Mouse (Mus musculus): ENCODE results near the gene Tmem128.

The Tmem128 gene

GRCm38 (mm10) chr5:38260107-38260682, at the start of gene Tmem128:
Gene Tmem128 (plus strand): TSS chr5:38260185.
- in situ Hi-C loops (cut with MseI, MboI) = no loop called here

DNA sequence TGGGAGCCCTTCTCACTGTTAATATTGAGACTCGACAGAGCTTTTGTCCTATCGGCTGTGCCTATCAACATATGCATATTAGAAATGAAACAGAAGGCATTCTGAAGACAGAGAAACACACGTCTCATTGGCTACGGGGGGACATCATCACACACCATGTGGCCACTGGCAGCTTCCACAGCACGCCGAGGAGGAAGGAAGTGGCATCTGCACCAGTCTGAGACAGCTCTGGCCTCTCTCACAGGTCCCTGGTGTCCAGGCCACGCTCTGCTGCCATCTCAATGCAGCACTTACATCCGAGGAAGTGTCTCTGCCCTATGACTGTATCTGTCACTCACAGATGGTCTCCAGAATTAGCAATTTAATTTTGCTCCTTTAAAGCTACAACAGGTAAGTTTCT, 48.3 kb upstream of the Tmem128 start:
- in situ Hi-C loops (cut with MseI, MboI) = no loop called here

DNA sequence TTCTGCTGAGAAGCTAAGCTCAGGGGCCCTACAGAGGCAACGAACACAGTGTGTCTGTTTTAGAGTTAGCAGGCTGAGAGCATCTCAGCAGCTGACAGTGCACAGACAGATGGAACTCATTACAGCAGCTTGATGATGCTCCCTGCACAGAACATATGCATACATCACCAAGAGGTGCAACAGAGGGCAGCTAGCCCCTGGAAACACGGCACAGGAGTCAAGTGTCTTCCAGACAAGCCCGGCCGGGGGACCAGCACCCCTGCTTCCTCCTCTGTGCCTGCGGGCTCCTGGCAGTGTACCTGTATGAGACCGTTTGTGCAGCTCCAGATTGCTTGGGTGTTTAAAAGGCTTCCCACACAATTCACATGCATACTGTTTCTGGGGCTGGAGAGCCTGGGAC, 47.0 kb upstream of the Tmem128 start:
- in situ Hi-C loops (cut with MseI, MboI) = no loop called here

DNA sequence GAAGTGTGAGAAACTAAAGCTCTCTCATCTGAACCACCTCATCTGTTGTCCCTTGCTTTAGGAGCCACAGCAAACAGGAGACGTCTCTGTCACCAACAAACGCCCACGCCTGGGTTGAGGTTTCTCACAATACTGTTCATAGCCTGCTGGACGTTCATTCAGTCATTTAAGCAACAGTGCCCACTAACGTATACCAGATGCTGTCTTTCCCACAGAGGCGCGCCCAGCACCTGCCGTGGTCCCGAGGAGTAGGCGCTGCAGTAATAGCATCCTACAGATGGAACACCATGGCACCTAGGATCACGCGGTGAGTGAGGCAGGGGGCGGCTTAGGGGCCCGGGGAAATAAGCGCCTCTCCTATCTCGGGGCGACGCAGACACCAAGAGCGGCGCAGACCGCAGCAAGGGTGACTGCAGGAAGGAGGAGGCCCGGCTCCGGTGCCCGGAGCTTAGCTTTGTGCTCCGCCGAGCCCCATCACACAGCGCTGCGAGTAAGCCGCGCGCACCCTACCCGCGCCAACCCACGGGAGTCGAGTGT, 40.1 kb upstream of the Tmem128 start:
- in situ Hi-C loops (cut with MseI, MboI) = no loop called here

- in situ Hi-C loops (cut with MseI, MboI) = no loop called here
Measured at GRCm38 (mm10) chr5:38220328-38220912, 39.6 kb upstream of the Tmem128 start, which contains the start of the genes Zbtb49 and Lyar. Gene Zbtb49 (minus strand): TSS chr5:38220457. Gene Lyar (plus strand): TSS chr5:38220470.

- in situ Hi-C loops (cut with MseI, MboI) = no loop called here
Measured at GRCm38 (mm10) chr5:38235422-38235821, 24.6 kb upstream of the Tmem128 start.

GRCm38 (mm10) chr5:38236627-38237026, 23.4 kb upstream of the Tmem128 start:
- in situ Hi-C loops (cut with MseI, MboI) = no loop called here

GRCm38 (mm10) chr5:38240727-38241472, 19.1 kb upstream of the Tmem128 start:
- in situ Hi-C loops (cut with MseI, MboI) = no loop called here

DNA sequence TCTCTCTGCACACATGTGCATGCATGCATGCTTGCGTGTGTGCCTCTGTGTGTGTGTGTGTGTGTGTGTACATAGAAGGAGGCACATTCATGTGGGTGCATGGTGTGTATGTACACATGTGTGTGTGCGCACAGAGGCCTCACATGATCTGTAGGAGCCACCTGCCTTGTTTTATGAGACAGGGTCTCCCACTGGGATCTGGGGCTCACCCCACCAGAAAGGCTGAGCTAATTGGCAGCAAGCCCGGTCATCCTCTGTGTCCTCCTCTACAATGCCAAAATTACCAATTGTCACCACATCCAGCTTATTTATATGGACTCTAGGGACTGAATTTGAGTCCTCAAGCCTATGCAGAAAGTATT, 18.5 kb upstream of the Tmem128 start:
- in situ Hi-C loops (cut with MseI, MboI) = no loop called here

DNA sequence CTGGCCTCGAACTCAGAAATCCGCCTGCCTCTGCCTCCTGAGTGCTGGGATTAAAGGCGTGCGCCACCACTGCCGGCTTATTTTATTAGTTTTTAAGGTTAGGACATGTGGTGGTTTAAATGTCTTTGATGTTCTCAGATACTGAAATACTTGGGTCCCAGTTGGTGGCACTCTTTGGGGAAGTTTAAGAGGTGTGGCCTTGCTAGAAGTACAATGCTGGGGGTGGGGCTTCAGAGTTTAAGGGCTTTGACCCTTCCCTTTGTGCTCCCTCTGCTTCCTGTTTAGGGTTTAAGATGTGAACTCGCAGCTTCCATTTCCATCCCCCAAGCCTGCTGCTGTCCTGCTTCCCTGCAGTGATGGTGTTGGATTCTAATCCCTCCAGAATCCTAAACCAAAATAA, 18.0 kb upstream of the Tmem128 start:
- in situ Hi-C loops (cut with MseI, MboI) = no loop called here

DNA sequence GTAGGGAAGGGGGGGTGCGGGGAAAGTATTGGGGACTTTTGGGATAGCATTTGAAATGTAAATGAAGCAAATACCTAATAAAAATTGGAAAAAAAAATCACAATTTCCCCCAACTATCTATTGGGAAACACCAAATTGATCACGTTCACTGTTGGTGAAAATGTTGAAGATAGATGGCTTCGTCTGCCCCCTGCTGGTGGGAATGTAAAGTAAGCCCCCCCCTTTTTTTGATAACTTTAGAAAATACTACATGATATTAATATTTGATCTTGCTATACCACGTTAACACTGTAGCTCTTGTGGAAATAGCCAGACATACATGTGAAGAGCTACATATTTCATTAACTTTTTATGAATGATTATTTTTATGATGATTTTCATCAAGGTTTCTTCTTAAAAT, 4.8 kb upstream of the Tmem128 start:
- in situ Hi-C loops (cut with MseI, MboI) = no loop called here

DNA sequence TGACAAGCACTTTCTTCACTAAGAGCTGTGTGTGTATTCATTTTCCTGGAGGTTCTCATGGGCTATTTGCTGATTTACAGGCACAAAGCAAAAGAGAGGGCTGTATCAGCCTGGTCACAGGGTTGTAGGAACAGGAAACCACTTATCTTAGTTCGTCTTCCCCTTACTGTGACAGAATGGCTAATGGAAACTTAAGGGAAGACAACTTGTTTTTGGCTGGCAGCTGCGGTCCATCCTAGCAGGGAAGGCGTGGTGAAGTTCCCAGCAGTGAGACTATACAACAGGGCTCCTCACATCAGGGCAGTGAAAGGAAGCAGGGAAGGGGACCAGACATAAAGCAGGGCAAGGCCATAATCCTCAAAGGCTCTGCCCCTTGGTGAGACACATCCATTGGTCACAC, 4.3 kb upstream of the Tmem128 start:
- in situ Hi-C loops (cut with MseI, MboI) = no loop called here

DNA sequence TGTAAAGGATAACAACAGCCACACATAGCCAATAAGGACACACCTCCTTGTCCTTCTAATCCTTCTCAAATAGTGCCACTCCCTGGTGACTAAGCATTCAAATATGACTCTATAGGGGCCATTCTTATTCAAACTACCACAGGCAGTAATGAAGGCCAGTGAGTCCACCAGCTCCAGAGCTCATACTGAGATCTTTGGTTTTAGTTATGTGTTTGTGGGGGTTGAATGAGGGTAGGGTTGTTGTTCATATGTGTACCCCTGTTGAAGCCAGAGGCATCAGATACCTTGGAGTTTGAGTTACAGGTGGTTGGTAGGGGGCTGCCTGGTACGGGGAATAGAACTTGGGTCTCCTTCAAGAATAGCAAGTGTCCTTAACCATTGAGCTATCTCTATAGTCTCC, 3.4 kb upstream of the Tmem128 start:
- in situ Hi-C loops (cut with MseI, MboI) = no loop called here

GRCm38 (mm10) chr5:38258034-38258772, 1.8 kb upstream of the Tmem128 start:
- in situ Hi-C loops (cut with MseI, MboI) = no loop called here

DNA sequence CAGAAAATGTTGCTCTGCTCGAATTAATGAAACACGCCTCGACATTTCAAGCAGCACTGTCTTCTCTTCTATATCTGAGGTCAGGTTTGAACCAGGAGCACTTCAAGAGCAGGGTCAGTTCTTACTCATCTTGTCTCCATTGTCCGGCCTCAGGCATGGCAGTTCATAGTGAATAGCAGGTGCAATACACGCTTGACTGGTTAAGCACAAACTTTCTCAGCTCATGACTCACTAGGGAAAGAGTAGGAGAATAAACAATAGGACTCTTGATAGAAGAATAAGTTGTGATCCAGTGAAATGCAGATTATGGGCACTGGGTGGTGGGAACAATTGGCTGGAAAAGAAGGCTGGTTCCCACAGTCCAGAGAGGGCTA, 1.2 kb upstream of the Tmem128 start:
- in situ Hi-C loops (cut with MseI, MboI) = no loop called here

DNA sequence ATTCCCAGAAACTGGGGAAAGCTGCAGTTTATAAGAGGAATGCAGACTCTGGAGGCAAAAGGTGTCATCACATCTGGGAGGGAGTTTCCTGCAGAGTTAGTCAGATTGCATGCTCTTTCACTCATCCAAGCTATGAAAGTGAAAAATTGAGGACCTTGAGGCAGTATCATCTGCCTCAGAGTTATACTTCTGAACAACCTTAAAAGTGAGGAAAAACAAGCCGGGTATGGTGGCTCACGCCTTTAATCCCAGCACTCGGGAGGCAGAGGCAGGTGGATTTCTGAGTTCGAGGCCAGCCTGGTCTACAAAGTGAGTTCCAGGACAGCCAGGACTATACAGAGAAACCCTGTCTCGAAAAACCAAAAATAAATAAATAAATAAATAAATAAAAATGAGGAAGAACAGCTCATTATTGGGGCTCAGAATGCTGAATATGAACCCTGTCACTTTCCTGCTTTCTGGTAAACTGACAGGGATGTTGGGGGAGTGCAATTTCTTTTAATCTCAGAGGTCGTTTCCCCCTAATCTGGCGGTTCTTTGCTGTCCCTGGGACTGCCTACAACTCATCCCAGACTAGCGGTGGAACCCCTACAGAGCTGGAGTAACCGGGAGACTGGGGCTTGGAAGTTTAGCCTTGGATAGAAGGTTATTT, 404 bp upstream of the Tmem128 start:
- in situ Hi-C loops (cut with MseI, MboI) = no loop called here

DNA sequence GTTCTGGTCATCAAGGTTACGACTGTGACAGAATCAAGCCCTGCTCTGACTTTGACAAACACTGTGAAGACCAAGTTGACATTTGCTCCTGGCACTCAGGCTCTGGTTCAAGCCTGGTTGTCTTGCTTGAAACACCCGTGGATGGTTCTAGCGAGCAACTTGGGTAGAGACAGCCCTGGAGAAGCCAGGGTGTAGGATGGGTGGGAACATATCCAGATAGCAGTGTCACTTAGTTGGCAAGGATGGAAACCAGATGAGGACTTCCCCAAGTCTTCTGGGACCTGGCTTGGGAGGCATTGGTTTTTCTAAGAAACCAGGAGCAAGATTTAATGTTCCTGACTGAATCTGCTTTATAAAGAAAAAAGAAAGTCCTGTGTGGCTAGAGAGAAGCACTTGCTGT, 11.0 kb downstream of the Tmem128 start:
- in situ Hi-C loops (cut with MseI, MboI) = no loop called here

DNA sequence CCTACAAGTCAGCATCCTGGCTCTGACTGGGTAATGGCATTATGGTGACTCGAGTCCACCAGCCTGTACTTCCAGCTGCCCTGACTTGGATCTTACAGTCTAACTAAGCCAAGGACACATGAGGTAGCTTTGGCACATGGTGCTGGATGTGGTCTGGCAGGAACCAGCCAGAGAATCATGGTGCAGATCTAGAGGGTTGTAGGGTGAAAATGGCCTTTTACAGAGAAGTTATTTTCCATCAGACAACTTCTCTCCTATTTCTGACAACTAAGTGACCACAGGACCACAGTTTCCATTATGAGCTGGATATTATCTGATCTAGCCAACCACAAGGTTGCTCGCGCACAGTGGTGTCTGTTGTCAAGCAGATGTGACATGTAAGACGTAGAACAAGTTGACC, 13.8 kb downstream of the Tmem128 start:
- in situ Hi-C loops (cut with MseI, MboI) = no loop called here

DNA sequence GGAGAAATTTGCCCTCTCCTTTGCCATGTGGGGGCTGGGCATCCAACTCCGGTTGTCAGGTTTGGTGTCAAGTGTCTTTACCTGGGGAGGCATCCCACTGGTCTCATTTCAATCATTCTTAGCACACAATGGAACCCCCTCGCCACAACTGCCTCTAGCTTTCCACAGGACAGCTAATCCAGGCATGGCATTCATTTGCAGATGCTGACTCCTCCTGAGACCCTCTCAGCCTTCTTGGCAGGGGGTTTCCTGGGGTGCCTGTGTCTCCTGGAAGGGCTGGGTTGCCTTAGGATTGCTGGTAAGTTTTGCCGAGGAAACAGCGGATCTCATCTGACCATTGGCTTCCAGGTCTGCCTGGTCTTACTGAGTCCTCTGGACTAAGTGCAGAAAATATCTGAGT, 15.8 kb downstream of the Tmem128 start, which contains the start of gene Otop1:
Otop1 (plus strand) TSS at position 202 of the 400 bp plus-strand sequence.
- in situ Hi-C loops (cut with MseI, MboI) = no loop called here

GRCm38 (mm10) chr5:38276451-38276850, 16.5 kb downstream of the Tmem128 start:
- in situ Hi-C loops (cut with MseI, MboI) = no loop called here

GRCm38 (mm10) chr5:38277098-38277866, 17.3 kb downstream of the Tmem128 start:
- in situ Hi-C loops (cut with MseI, MboI) = no loop called here

Measured in mouse trophoblast stem cell (cell line).